Mouse (Mus musculus): Measurements from ENCODE around the gene Slc38a6.

- no peak for TF ChIP-seq CTCF (IDR thresholded peaks at IDR 0.05; ENCODE audit: low read depth, low read length)
- no peak for TF ChIP-seq POLR2A (IDR thresholded peaks at IDR 0.05; ENCODE audit: insufficient read depth, low read length)
- TF ChIP-seq EP300 (IDR thresholded peaks at IDR 0.05; ENCODE audit: insufficient read depth, low read depth, low read length): no peak
Observed at GRCm38 (mm10) chr12:73307750-73308149, 21.2 kb downstream of the Slc38a6 start.
